Mouse (Mus musculus) heart, postnatal 0 days (tissue): ENCODE measurements around the gene Cdv3.

Experiments used
- CTCF ChIP-seq: IDR thresholded peaks from 2 replicates; pipeline ENCODE4 v1.5.1; 2016; ENCODE audit warnings: antibody characterized with exemption, control low read depth, low read depth
- EP300 ChIP-seq: IDR thresholded peaks from 2 replicates; pipeline ENCODE4 v1.6.1; 2016; ENCODE audit warnings: antibody characterized with exemption, low read depth

DNA sequence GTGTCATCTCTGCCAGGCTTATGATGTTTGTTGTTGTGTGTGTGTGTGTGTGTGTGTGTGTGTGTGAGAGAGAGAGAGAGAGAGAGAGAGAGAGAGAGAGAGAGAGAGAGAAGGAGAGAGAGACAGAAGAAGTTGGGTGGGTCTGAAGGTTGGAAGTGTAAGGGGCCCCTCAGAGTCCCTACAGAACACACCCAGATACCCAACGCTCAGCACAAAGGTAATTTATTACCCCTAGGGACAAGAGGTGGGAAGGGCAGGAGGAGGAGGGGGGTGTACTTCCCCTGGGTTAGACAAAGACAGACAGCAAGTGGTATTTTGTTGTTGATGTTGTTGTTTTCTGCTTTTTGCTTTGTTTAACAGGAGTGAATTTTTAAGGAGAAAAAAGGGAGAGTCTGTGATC, 20.0 kb upstream of the Cdv3 start:
- no peak for TF ChIP-seq CTCF
- no peak for TF ChIP-seq EP300
